Mouse (Mus musculus) G1E (cell line): Measurements from ENCODE around the gene Serpine2. TPM values are rescaled to one million over a fixed set of nuclear protein-coding genes. Genes with fewer than 3 reads are reported as not detected.

Source experiments
- ATAC-seq: 2 replicates; pipeline ENCODE4 v1.8.0; 2016; ENCODE audit warnings: mild to moderate bottlenecking; ENCODE audit not compliant: insufficient number of reproducible peaks, poor library complexity, low FRiP score, severe bottlenecking; ENCODE audit errors: extremely low read depth
- DNase-seq: peaks from one replicate; pipeline ENCODE4 v3.0.0; 2012; ENCODE audit warnings: low spot score
- H3K27me3 ChIP-seq: 2 replicates; pipeline ENCODE4 v1.6.1; 2012; ENCODE audit warnings: mild to moderate bottlenecking, low read length, inconsistent platforms; ENCODE audit not compliant: insufficient read depth
- H3K36me3 ChIP-seq: replicated peaks from 2 replicates; pipeline ENCODE3; 2012; ENCODE audit warnings: mild to moderate bottlenecking, inconsistent platforms
- H3K4me1 ChIP-seq: 2 replicates; pipeline ENCODE4 v1.6.1; 2012; ENCODE audit warnings: low read depth, low read length, inconsistent platforms, mixed read lengths; ENCODE audit not compliant: insufficient read depth
- H3K4me3 ChIP-seq: 2 replicates; pipeline ENCODE4 v1.5.1; 2012; ENCODE audit warnings: low read depth, mild to moderate bottlenecking, inconsistent platforms, low read length, moderate library complexity, mixed read lengths
- H3K9me3 ChIP-seq: replicated peaks from 2 replicates; pipeline ENCODE4 v1.6.1; 2012; ENCODE audit warnings: inconsistent platforms
- CTCF ChIP-seq: IDR thresholded peaks from 2 replicates; pipeline ENCODE4 v1.5.1; 2012; ENCODE audit warnings: low read depth, low read length, inconsistent platforms, mixed read lengths
- GATA1 ChIP-seq: IDR thresholded peaks from 2 replicates; pipeline ENCODE4 v1.6.1; 2012; ENCODE audit warnings: borderline replicate concordance, low read length, inconsistent platforms, mixed read lengths
- GATA2 ChIP-seq: IDR thresholded peaks from 2 replicates; pipeline ENCODE4 v1.6.1; 2012; ENCODE audit warnings: low read depth, low read length, inconsistent platforms, borderline replicate concordance
- POLR2AphosphoS5 ChIP-seq: IDR thresholded peaks from 2 replicates; pipeline ENCODE4 v1.6.1; 2012; ENCODE audit warnings: low read depth, low read length, inconsistent platforms; ENCODE audit not compliant: insufficient replicate concordance
- TAL1 ChIP-seq: conservative IDR thresholded peaks from 2 replicates; pipeline ENCODE4 v1.6.1; 2012; ENCODE audit warnings: low read depth, low read length, inconsistent platforms, mixed read lengths
- polyA plus RNA-seq: library from polyadenylated mRNA; stranded (reverse); fragments of >175 nt; gene quantifications from 2 replicates; pipeline ENCODE4 v1.2.3, GENCODE M21; 2012
- total RNA-seq, 2 experiments: library from RNA; stranded (forward) in 1 of 2; stranded (reverse) in 1 of 2; fragments of 200-1000 nt in 1 of 2; fragments of >200 nt in 1 of 2; fragmentation: Nextera tagmentation in 1 of 2; gene quantifications; 2 replicates each; pipeline ENCODE4 v1.2.3; 2014 to 2017

The Serpine2 gene
- total and polyA plus RNA-seq, 3 experiments, result 0.44 TPM; not detected in 2

DNA sequence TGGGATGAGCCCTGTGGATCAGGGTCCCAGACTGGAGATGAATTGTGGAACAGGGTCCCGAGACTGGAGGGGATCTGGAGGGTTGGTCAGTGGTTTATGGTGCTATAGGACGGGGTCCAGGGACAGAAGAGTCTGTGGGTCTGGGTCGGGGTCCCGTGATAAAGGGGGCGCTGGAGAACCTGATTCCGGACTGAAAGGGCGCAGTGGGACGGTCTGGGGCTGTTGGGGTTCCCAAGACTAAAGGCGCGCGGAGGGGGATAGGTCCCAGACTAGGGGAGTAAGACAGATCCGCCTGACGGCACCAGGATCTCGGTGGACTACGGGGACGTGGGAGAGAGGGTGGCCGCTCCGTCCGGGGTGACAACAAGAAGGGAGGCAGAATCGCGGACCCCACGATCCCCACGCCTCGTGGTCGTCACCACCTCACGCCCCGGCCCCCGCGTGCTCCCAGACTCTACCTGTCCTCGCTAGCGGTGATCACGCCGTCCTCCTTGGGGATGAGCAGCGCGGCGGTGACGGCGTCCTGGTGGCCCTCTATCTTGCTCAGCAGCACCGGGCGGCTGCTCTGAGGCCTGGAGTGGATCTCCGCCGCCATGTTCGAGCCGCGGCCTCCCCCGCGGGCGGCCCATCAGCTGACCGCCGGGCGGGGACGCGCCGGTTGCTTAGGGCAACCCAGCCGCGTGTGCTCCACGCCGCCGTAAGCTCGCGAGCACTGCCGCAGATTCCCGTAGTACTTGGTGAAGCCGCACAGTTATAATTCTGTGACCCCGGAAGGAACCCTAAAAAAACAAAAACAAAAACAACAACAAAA is 99.7 kb downstream of the Serpine2 start:
- TF ChIP-seq POLR2AphosphoS5 (no peak), TAL1 (no peak), GATA2 (no peak), GATA1 (no peak), CTCF (no peak)
- peak; percentile 86 for ATAC-seq
- no peaks in the 10 kb centered on the region for H3K9me3 ChIP-seq
- peaks cover 62% of the 10 kb centered on the region for H3K4me1 ChIP-seq
- peak; percentile 97 for DNase-seq
- H3K36me3 ChIP-seq, result peaks cover 16% of the 10 kb centered on the region
- no peaks in the 10 kb centered on the region; the same call in 1 of the 2 replicates for H3K27me3 ChIP-seq
- H3K4me3 ChIP-seq, result peak overlapping the region; percentile 95

DNA sequence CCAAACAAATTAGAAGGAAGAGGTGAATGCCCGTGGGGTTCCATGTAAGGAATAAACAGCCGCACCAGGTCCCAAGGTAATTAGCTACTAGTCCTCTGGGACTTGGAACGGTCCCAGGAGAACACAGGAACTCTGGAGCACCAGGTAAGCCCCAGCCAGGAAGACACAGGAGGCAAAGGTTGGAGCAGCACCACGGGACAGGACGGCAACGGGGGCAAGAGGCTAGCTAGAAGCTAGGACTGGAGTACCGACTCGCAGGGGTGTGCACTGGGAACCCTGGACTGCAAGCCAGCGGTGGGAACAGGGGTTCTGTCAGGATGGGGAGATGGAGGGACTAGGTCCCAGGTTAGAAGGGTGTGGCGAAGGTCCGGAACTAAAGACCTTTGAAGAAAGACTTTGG is 100.3 kb downstream of the Serpine2 start:
- H3K36me3 ChIP-seq, result peaks cover 20% of the 10 kb centered on the region
- no peaks in the 10 kb centered on the region for H3K9me3 ChIP-seq
- no peak for DNase-seq
- peaks cover 58% of the 10 kb centered on the region for H3K4me1 ChIP-seq
- peak overlapping the region; percentile 95 for H3K4me3 ChIP-seq
- TF ChIP-seq POLR2AphosphoS5 (no peak), GATA1 (no peak), CTCF (no peak), GATA2 (no peak), TAL1 (no peak)
- H3K27me3 ChIP-seq, result no peaks in the 10 kb centered on the region; the same call in 1 of the 2 replicates
- ATAC-seq, result no peak

DNA sequence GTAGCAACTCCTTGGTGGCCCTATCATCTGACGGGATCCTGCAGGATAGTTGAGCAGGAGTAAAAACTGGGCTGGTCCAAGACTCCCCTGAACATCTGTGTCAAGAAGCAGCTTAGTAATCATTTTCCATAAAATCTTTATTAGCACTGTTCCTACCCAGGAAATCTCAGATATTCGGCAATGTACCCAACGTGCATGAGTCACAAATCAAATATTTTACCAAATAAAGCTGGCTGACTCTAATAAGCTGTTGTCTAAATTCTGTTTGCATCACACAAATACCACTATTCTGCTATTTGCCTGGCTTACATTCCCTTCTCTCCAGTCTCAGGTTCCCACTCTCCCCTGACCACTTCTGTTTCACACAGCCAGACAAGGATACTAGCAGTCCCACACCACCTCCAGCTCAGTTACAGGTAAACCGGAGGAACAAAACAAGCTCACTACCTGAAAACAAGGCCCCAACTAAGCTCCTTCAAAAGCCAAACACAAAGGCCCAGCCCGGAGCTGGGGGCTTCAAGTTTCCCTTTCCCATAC is 101.5 kb downstream of the Serpine2 start:
- ATAC-seq, result no peak
- Histone ChIP-seq H3K36me3 (peaks cover 23% of the 10 kb centered on the region), H3K9me3 (no peaks in the 10 kb centered on the region), H3K4me1 (peaks cover 47% of the 10 kb centered on the region), H3K27me3 (no peaks in the 10 kb centered on the region), H3K4me3 (no peak overlapping the region)
- no peak for DNase-seq
- TF ChIP-seq GATA2 (no peak), CTCF (no peak), GATA1 (no peak), POLR2AphosphoS5 (no peak), TAL1 (no peak)

DNA sequence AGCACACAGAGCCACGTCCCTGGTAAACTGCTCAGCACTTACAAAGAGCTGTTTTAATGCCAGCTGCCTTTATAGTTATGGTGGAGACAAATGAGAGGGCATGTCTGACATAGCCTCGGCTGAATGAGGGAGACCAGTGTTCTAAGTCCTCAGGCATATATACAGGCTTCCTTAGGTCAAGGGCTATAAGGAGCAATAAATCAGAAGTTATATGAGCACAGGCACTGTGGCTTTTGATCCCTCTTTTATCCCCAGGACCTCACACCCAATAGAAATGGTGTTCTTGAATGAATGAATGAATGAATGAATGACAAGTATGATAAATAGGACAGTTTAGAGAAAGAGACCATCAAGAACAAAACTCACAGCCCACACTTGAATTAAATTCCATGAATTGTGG is 102.0 kb downstream of the Serpine2 start:
- H3K36me3 ChIP-seq, result peaks cover 23% of the 10 kb centered on the region
- no peaks in the 10 kb centered on the region for H3K27me3 ChIP-seq
- DNase-seq (no peak), ATAC-seq (no peak)
- peaks cover 42% of the 10 kb centered on the region for H3K4me1 ChIP-seq
- H3K4me3 ChIP-seq, result no peak overlapping the region
- H3K9me3 ChIP-seq, result no peaks in the 10 kb centered on the region
- TF ChIP-seq CTCF, result no peak
- no peak for TF ChIP-seq GATA2
- TF ChIP-seq TAL1, result no peak
- TF ChIP-seq GATA1, result no peak
- no peak for TF ChIP-seq POLR2AphosphoS5

DNA sequence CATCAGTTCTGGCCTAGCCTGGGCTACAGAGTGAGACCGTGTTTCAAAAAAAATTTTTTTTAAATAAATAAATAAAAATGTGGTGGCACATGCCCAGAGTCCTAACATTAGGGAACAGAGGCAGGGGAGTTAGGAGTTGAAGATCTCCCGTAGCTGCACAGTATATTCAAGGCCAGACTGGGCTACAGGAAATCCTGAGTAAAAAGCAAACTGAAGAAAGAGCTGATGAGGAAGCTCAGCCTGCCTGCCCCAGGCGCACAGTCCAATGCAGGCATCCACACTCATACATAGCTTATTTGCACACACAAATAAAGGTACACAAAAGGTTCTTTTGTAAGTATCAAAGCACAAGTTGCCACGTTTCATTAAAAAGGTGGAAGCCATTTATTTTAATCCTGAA is 103.4 kb downstream of the Serpine2 start:
- ATAC-seq (no peak), DNase-seq (no peak)
- Histone ChIP-seq H3K27me3 (no peaks in the 10 kb centered on the region), H3K4me1 (peaks cover 34% of the 10 kb centered on the region), H3K4me3 (no peak overlapping the region), H3K9me3 (no peaks in the 10 kb centered on the region), H3K36me3 (peaks cover 25% of the 10 kb centered on the region)
- no peak for TF ChIP-seq GATA2
- TF ChIP-seq TAL1, result no peak
- TF ChIP-seq POLR2AphosphoS5, result no peak
- TF ChIP-seq GATA1, result no peak
- TF ChIP-seq CTCF, result no peak

DNA sequence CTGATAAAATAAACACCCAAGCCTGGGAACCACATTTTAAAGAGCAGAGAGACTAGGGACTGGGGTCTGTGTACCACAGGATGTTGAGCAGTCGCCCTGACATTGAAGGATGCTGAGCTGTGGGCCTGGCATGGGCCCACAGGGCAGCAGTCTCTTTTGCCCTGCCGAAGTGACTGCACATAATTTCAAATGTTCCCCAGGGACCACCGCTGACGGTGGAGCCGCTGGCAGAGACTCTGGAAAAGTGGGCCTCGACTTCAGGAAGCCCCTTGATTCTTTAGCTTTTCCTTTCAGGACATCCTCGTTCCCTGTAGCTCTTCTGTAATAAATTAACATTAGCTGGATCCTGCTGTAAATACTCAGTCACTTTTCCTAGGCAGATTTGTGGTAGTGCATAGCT is 103.8 kb downstream of the Serpine2 start:
- ATAC-seq (no peak), DNase-seq (no peak)
- no peak overlapping the region for H3K4me3 ChIP-seq
- H3K4me1 ChIP-seq, result peaks cover 34% of the 10 kb centered on the region
- H3K27me3 ChIP-seq, result no peaks in the 10 kb centered on the region
- TF ChIP-seq CTCF, result no peak
- TF ChIP-seq GATA1, result no peak
- H3K9me3 ChIP-seq, result no peaks in the 10 kb centered on the region
- H3K36me3 ChIP-seq, result peaks cover 25% of the 10 kb centered on the region
